Mouse (Mus musculus): ENCODE results near the gene Nes.

Gene Nes

DNA sequence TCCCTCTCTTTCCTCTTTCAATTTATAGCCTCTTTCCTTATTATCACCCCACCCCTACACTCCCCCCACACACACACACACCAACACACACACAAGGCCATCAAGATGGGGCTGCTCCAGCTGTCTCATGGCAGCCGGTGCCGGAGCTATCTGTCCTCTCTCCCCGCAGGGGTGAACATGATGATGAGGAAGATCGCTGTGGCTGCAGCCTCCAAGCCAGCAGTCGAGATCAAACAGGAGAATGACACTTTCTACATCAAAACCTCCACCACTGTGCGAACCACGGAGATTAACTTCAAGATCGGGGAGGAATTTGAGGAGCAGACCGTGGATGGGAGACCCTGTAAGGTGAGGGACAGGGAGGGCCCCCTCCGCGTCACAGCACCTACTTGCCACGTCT lies 18.9 kb upstream of the Nes start:
- DNase-seq: no peak

DNA sequence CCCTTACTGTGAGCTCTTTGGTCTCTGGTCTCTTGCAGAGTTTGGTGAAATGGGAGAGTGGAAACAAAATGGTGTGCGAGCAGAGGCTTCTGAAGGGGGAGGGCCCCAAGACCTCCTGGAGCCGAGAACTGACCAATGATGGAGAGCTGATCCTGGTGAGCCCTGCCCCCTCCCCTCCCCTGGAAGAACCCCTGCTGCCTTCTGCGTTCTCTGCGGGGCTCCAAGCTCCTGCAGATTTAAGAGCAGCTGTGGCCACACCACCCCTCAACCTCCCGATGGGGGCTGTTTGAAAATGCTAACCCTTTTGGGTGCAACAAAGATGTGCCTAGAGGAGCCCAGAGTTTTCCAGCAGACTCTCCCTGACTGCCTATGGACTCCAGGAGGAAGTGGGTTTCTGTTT lies 18.4 kb upstream of the Nes start:
- DNase-seq: no peak

DNA sequence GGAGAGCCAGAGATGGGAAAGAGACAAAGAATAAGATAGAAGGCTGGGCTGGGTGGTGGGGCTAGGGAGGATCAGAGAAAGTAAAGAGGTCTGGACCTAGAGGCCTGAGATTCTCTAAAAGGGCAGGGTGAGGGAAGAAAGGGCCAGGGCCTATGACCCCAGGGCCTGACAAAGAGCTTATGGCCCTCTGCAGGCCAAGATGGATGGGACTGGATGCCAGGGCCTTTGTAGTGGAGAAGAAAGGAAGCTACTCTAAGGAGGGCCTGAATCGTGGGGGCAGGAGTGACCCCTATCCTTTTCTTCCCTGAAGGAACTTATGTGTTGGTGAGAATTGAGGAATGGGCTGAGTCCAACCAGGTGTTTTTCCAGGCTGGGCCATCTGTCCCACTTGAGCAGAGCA lies 12.8 kb upstream of the Nes start:
- no peak for DNase-seq

DNA sequence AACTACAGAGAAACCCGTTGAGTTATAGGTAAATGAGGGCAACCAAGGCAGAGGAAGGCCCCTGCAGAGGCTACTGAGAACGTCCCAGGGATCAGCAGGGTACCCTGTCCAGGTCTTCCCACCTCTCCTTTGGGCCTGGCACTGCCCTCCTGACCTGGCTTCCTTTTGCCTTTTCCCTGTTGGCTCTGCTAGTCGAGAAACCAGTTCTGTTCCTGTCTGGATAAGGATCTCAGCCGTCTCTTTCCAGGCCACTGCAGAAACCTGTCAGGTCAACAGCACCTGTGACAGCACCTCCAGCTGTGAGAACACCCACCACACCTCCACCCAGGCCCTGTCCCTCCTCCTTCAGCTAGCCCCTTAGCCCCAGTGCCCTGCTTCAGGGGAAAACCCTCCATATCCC lies 12.4 kb upstream of the Nes start:
- DNase-seq: no peak

DNA sequence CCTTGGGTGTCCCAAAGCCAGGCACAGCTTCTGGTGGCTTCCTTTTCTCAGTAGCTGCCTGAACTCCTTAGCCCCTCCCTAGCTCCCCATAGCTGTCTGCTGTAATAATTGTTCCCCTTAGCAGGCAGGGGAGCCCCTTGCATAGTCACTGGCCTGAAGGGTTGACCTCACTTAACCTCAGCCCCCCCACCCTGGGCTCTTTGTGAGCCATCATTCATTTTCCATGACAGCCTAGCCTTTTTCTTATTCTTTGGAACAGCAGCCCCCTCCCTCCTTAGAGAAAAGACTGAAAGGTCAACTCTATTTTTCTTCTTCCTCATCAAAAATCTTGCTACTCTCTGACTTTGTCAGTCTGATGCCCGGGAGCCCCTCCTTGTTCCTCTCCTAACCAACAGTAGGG lies 11.9 kb upstream of the Nes start:
- DNase-seq: no peak

DNA sequence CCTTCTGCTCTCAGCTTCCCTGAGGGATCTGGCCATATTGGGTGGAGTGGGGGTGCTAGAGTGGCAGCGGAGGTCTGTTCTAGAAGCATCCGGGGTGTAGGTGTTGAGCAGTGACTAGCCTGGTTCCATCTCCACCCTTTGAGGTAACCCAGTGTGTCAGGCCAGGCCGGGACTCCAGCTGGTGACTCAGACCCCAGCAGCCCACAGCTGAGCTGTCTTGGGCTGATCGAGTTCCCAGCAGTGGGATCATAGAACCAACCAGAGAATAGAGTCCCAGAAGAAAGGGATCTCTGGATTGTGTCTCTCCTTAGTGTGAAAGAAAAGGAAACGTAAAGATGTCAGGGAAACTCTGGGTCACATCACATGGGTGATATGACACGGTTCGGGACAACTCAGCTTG lies 11.5 kb upstream of the Nes start:
- no peak for DNase-seq

GRCm38 (mm10) chr3:87960191-87960585 lies 10.7 kb upstream of the Nes start:
- no peak for DNase-seq

- peak; percentile 87 for DNase-seq
Measured at GRCm38 (mm10) chr3:87960586-87961191, 10.2 kb upstream of the Nes start.

GRCm38 (mm10) chr3:87970184-87970938 lies 517 bp upstream of the Nes start:
- peak; percentile 76 for DNase-seq

- DNase-seq: no peak
Measured at GRCm38 (mm10) chr3:87971489-87972202, 768 bp downstream of the Nes start.

DNA sequence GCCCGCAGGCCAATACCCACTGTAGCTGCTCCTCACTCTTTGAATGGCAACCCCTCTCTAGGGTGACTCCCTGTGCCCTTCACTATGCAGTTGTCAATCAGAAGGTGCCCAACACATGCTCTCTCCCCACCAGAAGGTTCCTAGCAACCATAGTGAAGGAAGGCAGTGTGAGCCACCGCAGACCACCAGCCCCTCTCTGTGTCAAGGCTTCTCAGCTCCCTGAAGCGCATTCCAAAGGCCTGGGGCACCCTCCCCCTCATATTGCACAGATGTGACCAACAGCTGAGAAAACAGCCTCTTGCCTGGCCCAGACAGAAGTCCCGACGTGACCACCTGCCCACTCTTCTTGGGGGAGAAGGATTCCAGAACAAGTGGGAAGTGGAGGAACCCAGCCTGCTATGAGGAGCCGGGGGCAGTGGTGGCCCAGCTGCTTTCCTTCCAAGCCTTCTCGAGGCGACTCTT lies 1.4 kb downstream of the Nes start:
- no peak for DNase-seq

DNA sequence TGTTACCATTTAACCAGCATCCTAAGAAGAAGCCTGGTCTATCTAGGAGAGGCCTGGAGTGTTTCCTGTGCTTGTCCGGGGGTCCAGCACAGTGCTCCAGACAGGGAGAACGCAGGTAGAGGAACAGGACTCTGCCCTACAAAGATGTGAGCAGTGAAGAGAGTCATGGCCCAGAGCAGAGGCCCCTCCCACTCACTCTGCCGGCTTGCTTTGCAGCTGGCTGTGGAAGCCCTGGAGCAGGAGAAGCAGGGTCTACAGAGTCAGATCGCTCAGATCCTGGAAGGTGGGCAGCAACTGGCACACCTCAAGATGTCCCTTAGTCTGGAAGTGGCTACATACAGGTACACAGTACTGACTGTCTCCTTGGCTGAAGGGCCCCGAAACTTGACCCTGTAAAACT lies 1.9 kb downstream of the Nes start:
- DNase-seq: no peak

DNA sequence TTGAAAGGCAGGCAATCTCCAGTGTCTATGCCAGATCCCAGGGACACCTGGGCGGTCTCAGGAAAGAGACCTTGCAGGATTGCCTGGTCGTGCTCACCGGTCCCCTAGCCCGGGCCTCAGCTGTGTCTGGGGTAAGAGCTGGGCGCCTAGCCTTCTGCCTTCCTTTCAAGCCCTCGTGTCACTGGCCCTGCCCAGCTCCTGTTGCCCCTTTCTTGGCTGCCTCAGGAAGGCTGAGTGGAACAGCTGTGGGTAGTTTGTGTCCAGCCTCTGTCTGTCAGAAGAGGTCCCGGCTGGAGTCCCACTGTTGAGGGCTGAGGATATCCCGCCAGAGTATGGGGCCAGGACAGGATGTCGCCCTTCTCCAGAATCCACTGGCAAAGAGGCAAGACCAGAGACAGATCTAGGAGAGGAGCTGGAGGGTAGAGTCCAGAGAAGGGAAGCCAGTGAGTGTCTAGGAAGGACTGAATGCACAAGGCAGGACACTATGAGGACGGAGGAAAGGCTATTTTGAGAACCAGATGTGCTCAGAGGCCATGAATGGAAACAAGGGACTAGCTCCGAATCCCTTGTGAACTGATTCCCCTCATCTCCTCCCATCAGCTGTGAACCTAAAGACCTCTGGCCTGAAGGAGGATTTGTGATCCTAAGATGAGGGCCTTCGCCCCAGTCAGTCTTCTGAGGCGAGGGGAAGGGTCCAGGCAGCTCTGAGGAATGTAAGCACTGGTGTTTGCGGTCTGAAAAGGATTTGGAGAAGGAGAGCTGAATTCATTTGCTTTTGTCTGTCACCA lies 2.9 kb downstream of the Nes start:
- no peak for DNase-seq

DNA sequence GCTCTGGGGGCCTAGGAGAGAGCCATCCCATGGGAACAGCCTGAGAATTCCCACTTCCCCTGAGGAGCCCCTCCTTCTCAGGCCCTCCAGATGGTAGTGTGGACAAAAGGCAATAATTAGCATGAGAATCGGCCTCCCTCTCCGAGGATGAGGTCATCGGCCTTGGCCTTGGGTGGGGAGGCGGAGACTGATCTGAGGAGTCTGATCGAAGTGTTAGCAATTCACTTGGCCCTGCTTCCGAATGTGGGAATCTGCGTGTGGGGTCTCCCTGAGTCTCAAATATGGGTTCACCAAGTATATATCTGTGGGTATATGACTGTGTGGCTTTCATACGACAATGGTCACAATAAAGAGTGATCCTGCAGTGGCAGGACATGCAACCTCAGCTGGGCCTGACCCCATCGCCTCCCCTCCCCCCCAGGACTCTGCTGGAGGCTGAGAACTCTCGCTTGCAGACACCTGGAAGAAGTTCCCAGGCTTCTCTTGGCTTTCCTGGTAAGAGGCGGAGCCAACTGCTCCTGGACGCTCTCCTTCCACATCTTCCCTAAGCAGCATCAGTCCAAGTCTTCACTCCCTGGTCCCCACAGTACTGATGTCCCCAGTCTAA lies 3.6 kb downstream of the Nes start:
- DNase-seq: no peak

- no peak for DNase-seq
Measured at GRCm38 (mm10) chr3:87979493-87979892, 8.6 kb downstream of the Nes start.

DNA sequence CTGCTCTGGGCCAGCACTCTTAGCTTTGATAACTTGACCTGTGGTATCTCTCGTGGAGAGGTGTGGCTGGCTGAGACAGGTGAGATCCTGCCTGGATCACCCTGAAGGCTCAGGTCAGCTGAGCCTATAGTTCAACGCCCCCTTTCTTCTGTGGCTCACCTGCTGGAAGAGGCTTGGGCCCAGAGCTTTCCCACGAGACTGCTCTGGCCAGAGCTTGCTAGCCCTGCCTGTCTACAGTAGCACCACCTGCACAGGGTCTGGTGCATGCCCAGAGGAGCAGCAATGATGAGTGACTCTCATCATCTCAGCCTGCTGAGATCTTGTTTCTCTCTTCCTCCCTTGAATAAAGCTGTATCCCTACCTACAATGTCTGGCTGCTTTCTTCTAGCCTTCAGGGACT lies 9.2 kb downstream of the Nes start:
- DNase-seq: no peak

GRCm38 (mm10) chr3:87980728-87981127 lies 9.8 kb downstream of the Nes start:
- DNase-seq: no peak

DNA sequence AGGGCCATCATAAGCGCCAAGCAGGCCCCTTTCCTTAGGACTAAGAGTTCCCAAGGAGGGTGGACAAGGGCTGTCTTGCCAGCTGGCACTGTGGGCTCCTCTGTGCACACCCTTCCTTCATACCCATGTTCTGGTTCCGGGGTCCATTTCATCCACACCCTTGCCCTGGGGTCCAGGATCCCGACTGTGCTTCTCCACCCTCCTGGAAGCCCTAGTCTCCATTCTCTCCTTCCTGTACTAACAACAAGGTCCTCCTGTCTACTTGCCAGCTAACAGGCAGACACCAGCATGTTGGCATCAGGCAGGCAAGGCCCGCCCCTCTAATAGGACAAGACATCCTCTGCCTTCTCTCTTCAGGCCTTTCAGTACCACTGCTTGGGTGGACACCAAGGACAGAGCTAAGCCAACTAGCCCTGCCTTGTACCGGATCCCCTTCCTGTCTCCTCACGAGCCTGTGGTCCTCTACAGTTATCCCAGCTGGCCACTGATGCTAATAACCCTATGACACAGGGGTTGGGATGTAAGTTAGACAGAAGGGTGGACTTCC lies 10.4 kb downstream of the Nes start:
- no peak for DNase-seq

DNA sequence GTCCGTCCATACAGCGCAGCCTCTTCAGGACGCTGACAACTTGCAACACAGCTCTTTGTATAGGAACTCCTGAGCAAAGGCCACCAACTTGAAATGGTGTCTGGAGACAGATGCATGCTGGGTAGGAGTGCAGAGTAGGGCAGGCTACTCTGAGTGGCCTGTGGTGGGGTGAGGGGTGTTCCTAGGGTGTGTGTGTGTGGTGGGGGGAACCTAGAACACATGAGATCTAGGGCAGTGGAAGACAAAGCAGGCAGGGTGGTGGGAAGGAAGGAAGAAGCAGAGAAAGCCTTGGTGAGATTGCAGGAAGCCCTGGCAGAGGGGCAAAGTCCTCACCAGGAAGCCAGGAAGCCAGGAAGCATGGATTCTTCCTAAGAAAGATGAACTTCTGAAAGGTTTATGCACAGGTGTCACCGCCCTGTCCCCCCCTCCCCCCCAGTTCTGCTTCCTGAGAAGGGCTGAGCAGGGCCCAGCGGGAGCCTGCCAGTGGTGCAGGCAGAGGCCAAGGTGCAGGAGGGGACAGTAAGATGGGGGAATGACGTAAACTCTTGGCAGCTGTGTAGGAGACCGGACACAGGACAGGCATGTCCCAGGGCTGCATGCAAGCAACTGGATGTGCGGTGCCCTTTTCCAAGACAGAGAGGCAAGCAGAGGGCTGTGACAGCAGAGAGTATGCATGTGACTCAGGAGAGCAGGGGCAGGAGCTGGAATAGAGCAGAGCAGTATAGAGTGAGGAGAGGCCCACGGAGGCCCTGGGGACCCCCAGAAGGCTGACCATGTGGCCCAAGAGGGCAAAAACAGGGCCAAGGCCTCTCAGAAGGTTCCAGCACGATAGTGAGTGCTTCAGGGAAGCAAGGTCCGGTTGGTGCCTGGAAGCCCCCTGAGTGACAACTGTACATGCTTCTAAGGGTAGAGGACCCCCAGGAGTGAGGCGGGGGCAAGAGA lies 11.3 kb downstream of the Nes start:
- DNase-seq: peak; percentile 41

DNA sequence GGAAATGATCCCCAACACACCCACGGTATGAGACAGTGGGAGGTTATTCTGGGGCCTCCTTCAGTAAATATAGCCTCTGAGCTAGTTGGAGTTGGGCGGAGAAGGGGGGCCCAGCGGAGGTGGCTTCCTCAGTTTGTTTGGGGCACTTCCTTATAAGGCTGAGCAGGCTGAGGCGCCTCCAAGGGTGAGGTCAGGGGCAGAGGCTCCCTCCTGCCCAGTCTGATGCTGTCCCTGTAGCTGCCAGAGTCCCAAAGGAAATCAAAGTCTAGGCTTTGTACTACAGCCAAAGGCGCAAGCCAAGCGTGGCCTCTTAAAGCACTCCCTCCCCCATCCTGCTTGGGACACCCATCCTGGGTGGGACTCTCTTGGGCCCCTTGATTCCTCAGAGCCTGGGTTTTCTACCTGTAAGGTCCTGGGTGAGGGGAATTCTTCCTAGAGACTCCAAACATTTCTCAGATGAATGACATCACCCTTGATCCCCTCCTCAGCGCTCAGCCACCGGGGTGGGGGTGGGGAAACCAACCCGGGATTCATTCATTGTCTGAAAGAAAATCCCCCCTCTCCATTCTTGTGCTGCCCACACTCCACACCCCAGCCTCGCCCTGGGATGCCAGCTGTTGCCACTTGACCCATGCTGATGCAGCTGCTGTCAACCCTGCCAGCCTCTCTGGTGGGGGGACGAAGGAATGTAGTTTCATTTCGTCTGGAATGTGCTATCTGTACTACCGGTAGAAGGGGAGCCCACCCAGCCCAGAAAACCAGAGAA lies 12.1 kb downstream of the Nes start:
- DNase-seq: peak; percentile 45

DNA sequence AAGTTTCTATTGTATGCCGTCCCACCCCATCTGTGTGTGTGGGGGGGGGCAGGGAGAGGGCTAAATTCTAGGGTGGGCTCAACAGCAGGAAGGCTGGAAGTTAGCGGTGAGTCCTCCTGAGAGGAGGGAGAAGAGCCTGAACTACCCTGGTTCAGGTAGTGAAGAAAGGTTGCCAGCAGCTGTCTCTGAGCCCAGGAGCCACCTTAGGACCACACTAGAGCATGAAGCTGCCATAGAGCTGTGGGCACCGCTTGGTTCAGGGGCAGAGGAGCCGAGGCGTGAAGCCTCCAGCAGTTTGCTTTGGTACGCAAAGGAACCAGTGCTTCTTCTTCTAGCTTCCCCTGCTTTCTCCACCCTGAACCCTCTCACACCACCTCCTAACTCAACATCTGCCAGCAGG lies 12.7 kb downstream of the Nes start:
- DNase-seq: no peak

Data from kidney, adult 18-20 months (tissue).